Mouse (Mus musculus) C2C12 (cell line): ENCODE measurements around the gene Dnaaf5.

Experiments used
- CEBPB ChIP-seq: IDR thresholded peaks from one replicate; pipeline ENCODE4 v1.6.1; 2011; ENCODE audit warnings: low read depth, mild to moderate bottlenecking, control low read depth, moderate library complexity
- CTCF ChIP-seq: IDR thresholded peaks from one replicate; pipeline ENCODE4 v1.5.1; 2011; ENCODE audit not compliant: control insufficient read depth, insufficient read depth, insufficient read length
- MAX ChIP-seq: IDR thresholded peaks from one replicate; pipeline ENCODE4 v1.6.1; 2011; ENCODE audit warnings: mild to moderate bottlenecking, control low read depth
- MYOD1 ChIP-seq: IDR thresholded peaks from one replicate; pipeline ENCODE4 v1.6.1; 2011; ENCODE audit warnings: low read depth; ENCODE audit not compliant: control insufficient read depth, insufficient read length
- MYOG ChIP-seq: IDR thresholded peaks from one replicate; pipeline ENCODE4 v1.6.1; 2011; ENCODE audit not compliant: control insufficient read depth, insufficient read length; ENCODE audit errors: extremely low read depth
- USF1 ChIP-seq: IDR thresholded peaks from one replicate; pipeline ENCODE4 v1.6.1; 2011; ENCODE audit warnings: low read depth, mild to moderate bottlenecking, control low read depth, moderate library complexity

DNA sequence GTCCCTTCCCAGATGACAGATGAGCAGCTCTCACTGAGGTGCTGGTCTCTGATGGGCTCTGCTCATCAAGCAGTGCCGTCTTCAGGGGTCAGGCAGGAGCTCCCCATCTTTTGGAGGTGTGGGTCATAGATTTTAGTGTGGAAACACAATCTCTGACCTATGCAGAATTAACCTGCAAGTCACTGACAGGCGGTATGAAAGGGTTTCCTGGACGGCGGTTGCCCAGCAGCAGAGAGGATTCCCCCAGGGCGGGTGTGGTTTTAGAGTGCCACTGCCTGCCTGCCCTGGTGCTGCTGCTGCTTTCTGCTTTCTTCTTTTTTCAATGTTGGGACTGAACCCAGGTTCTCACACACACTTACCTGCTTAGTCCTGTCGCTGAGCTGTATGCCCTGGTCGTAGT lies 56.5 kb downstream of the Dnaaf5 start:
- no peak for TF ChIP-seq CTCF
- TF ChIP-seq MYOG, result no peak
- no peak for TF ChIP-seq MAX
- no peak for TF ChIP-seq MYOD1
- no peak for TF ChIP-seq CEBPB
- no peak for TF ChIP-seq USF1
